Mouse (Mus musculus): ENCODE measurements around the gene Lrch3.

- no peak for TF ChIP-seq CTCF (IDR thresholded peaks at IDR 0.05; ENCODE audit: borderline replicate concordance, extremely low read depth, insufficient read depth, insufficient read length)
- no peak for TF ChIP-seq POLR2A (IDR thresholded peaks at IDR 0.05; ENCODE audit: borderline replicate concordance, extremely low read depth, insufficient read depth, insufficient read length, poor library complexity, severe bottlenecking)
Observed at GRCm38 (mm10) chr16:33049809-33050208, 135.9 kb downstream of the Lrch3 start.
